Mouse (Mus musculus): Measurements from ENCODE around the gene Btbd35f12.
"Not testable (repeated sequence)": the region's sequence is repeated elsewhere in the genome, so short reads cannot be mapped to it uniquely, and the experiment has no call there.

The Btbd35f12 gene

DNA sequence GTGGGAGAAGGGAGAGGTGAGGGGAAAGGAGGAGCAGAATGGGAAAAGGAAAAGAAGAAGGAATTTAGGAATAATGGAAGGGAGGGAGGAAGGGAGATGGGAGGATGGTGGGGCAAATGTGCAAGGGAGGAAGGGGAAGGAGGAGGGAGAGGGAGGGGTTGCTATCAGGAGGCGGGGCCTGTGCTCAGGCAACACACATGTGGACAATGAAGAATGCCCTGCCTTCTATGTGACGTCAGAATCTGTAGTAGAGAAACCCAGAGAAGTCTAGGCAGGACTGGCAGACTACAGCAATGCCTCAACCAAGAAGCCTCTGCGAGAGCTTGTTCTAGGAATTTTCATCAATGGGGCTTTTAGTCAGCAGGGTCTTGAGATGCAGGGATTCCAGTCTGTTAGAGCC, at the start of gene Btbd35f12:
Btbd35f12 (plus strand) TSS at position 301 of the 400 bp plus-strand sequence.
- in situ Hi-C loops (cut with MseI, MboI), result not testable (repeated sequence)

DNA sequence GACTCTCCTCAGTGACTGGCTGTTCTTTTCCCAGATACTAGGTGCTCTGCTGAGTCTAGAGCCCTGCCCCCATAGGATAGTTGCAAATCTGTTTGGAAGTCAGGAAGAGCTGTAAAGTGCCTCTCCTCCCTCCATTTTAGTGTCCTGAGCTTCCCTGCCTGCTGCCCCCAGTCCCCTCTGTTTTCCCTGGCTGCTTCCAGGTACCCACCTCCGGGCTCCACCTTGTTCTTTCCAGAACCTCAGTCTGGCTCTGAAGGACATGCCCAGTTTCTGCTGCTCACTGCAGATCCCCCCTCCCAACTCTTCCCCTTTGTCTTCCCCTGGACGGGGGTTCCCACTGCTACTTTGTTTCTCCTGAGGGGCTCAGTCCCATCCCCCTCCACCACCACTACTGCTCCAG, 40.1 kb downstream of the Btbd35f12 start:
- in situ Hi-C loops (cut with MseI, MboI), result not testable (repeated sequence)

Data from mouse trophoblast stem cell (cell line).